Mouse (Mus musculus) kidney, adult 2 months (tissue): ENCODE results near the gene Nup88. TPM values are rescaled to one million over a fixed set of nuclear protein-coding genes. Genes with fewer than 3 reads are reported as not detected.
"Not testable (repeated sequence)": the region's sequence is repeated elsewhere in the genome, so short reads cannot be mapped to it uniquely, and the experiment has no call there.

Source experiments
- DNase-seq: peaks from one replicate; pipeline ENCODE4 v3.0.0; 2021
- H3K27ac ChIP-seq: fragments of 200-500 bp; 2 replicates; pipeline ENCODE4 v1.5.1; 2012; ENCODE audit warnings: low read depth, low read length, control low read depth, inconsistent platforms; ENCODE audit not compliant: insufficient read depth
- H3K27me3 ChIP-seq: fragments of 200-500 bp; replicated peaks from 2 replicates; pipeline ENCODE4 v1.6.1; 2012; ENCODE audit warnings: mild to moderate bottlenecking, moderate library complexity, low read length, inconsistent platforms; ENCODE audit not compliant: control insufficient read depth, insufficient read depth
- H3K36me3 ChIP-seq: fragments of 200-500 bp; 2 replicates; pipeline ENCODE4 v1.6.1; 2012; ENCODE audit warnings: mild to moderate bottlenecking, moderate library complexity, low read length, inconsistent platforms; ENCODE audit not compliant: control insufficient read depth, insufficient read depth
- H3K4me1 ChIP-seq: fragments of 200-500 bp; 2 replicates; pipeline ENCODE4 v1.6.1; 2011; ENCODE audit warnings: low read length; ENCODE audit not compliant: control insufficient read depth, insufficient read depth
- H3K4me3 ChIP-seq: fragments of 200-500 bp; 2 replicates; pipeline ENCODE4 v1.5.1; 2011; ENCODE audit warnings: mild to moderate bottlenecking, low read depth, low read length, control low read depth; ENCODE audit not compliant: insufficient read depth
- CTCF ChIP-seq: fragments of 200-500 bp; conservative IDR thresholded peaks from 2 replicates; pipeline ENCODE4 v1.5.1; 2011; ENCODE audit warnings: low read depth, mild to moderate bottlenecking, control low read depth, low read length, moderate library complexity, mixed read lengths; ENCODE audit not compliant: insufficient read depth, insufficient read length
- POLR2A ChIP-seq: fragments of 200-500 bp; IDR thresholded peaks from one replicate; pipeline ENCODE4 v1.6.1; 2011; ENCODE audit warnings: low read depth, low read length, control low read depth
- WGBS: fragments of 180-500 bp; shearing (Covaris S2); methylation state at CpG from one replicate; pipeline ENCODE4 v1.1.7; 2018; 5-methylcytosine and 5-hydroxymethylcytosine counted together
- polyA plus RNA-seq: library from polyadenylated mRNA; depleted of rRNA; stranded (reverse); fragments of >200 nt; gene quantifications from 2 replicates; pipeline ENCODE4 v1.2.3, GENCODE M21; 2012; rRNA removed

The Nup88 gene
- polyA plus RNA-seq, 1 experiment = 23.0 TPM

DNA sequence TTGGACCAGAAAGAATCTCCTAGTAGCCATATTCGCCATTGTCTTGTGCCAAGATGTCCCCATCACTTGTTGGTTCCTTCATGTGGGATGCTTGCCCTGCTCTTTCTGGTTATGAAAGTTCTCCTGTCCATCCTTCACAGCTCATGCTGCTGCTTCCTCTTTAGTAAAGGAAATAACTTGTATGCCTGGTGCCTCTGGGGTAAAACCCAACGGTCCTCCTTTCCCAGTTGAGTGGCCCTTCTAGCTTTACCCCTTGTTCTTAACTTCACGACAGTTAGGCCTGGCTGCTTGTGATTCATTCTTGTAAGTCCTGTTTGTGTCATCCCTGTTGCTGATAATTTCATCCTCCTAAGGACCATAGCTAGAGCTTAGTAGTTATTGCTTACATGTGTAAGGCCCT lies 58.5 kb downstream of the Nup88 start:
- WGBS = 93% methylated on average over 3 of the region's 3 CpGs
- no peaks in the 10 kb centered on the region for H3K4me1 ChIP-seq
- H3K27me3 ChIP-seq = no peaks in the 10 kb centered on the region
- no peak for TF ChIP-seq POLR2A
- TF ChIP-seq CTCF = no peak
- no peak for DNase-seq
- H3K4me3 ChIP-seq = no peak overlapping the region
- H3K27ac ChIP-seq = no peak overlapping the region
- peaks cover 6% of the 10 kb centered on the region; the same call in 1 of the 2 replicates for H3K36me3 ChIP-seq

DNA sequence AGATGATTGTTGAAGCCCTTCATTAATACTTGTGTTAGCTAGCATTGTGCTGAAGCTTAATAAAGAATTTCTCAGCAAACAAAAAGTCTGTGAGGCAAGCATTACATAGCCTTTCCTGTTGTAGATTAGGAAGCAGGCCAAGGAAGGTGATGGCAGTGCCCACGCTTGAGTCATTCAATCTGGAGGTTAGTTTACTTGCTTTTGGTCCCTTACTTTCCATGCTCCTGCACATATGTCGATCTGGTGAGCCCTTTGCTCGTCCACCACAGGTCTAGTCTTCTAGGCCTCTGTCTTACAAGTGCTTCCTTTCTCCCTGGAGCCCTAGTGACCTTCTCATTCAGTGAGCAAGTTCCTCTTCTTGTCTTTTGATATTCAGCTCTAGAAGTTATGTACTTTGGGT lies 63.1 kb downstream of the Nup88 start:
- DNase-seq = no peak
- no peak for TF ChIP-seq POLR2A
- TF ChIP-seq CTCF = no peak
- 84% methylated on average over 3 of the region's 3 CpGs for WGBS
- Histone ChIP-seq H3K4me3 (no peak overlapping the region), H3K4me1 (no peaks in the 10 kb centered on the region), H3K36me3 (peaks cover 6% of the 10 kb centered on the region; the same call in 1 of the 2 replicates), H3K27me3 (no peaks in the 10 kb centered on the region), H3K27ac (no peak overlapping the region)

DNA sequence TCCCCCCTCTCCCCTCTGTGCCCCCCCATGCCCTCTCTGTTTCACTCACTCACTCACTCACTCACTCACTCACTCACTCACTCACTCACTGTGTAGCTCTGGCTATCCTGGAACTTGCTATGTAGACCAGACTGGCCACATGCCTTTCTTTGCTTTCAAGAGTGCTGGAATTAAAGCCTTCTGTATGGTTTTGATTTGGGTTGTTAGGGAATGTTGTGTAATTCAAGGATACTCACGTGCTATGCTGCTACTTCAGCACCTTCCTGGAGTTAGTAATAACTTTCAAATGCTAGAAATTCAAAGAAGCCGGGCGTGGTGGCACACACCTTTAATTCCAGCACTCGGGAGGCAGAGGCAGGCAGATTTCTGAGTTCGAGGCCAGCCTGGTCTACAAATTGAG lies 71.6 kb downstream of the Nup88 start:
- H3K27me3 ChIP-seq, DNase-seq, H3K27ac ChIP-seq, H3K4me1 ChIP-seq, H3K36me3 ChIP-seq, H3K4me3 ChIP-seq: not testable (repeated sequence)
- WGBS = 92% methylated on average over 5 of the region's 5 CpGs

DNA sequence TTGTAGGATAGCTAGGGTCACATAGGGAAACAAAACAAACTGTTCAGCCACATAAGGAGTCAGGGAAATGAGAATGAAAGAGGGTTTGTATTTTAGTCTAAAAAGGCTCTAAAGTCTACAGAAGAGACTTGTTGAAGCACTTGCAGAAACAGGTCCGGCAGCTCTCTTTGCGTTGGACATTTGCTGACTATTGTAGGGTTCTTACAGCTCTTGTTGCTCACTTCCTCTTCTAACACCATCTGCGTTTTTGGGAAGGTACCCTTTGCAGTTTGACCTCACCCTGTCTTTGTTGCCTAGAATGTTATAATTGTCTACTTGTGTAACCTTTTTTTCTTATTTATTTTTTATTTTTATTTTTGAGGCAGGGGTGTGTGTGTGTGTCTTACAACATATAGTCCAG lies 72.1 kb downstream of the Nup88 start:
- no peak for DNase-seq
- Histone ChIP-seq H3K27me3 (no peaks in the 10 kb centered on the region), H3K36me3 (peaks cover 4% of the 10 kb centered on the region), H3K4me3 (no peak overlapping the region), H3K27ac (no peak overlapping the region), H3K4me1 (no peaks in the 10 kb centered on the region)
- 91% methylated on average over 3 of the region's 3 CpGs for WGBS
- no peak for TF ChIP-seq POLR2A
- no peak for TF ChIP-seq CTCF

Other genes starting within 250 kb of the Nup88 start
- 1.7 and 2.4 TPM in 2 replicates for gene Zfp3, start 205.8 kb downstream of the Nup88 start, polyA plus RNA-seq
- 1.7 and 2.4 TPM in 2 replicates for gene Scimp, start 157.4 kb downstream of the Nup88 start, polyA plus RNA-seq
- 3.7 and 4.7 TPM in 2 replicates for gene Rabep1, start 125.2 kb downstream of the Nup88 start, polyA plus RNA-seq
- 55.3 and 57.2 TPM in 2 replicates for gene Rpain, start 240 bp upstream of the Nup88 start, polyA plus RNA-seq
- 111 and 138 TPM in 2 replicates for gene C1qbp, start 13.1 kb upstream of the Nup88 start, polyA plus RNA-seq
- 14.9 and 21.7 TPM in 2 replicates for gene Dhx33, start 34.5 kb upstream of the Nup88 start, polyA plus RNA-seq
- gene Mis12, start 49.6 kb upstream of the Nup88 start, polyA plus RNA-seq = 2.2 and 4.1 TPM in 2 replicates
- gene Derl2, start 49.9 kb upstream of the Nup88 start, polyA plus RNA-seq = 14.2 and 20.1 TPM in 2 replicates
- 0.45 and 0.83 TPM in 2 replicates for gene 6330403K07Rik, start 63.5 kb upstream of the Nup88 start, polyA plus RNA-seq
- gene Nlrp1a, start 174.7 kb upstream of the Nup88 start, polyA plus RNA-seq = 0.04 and 0.08 TPM in 2 replicates